Mouse (Mus musculus) MEL (cell line): ENCODE data around the gene Cenpt. TPM values are rescaled to one million over a fixed set of nuclear protein-coding genes. Genes with fewer than 3 reads are reported as not detected.
A peak's percentile ranks its signal among the peaks of the same experiment; 100 is the strongest.

Experiments
- DNase-seq: peaks from one replicate; pipeline ENCODE4 v3.0.0; 2011; ENCODE audit warnings: low read depth, low spot score
- H3K27ac ChIP-seq: 2 replicates; pipeline ENCODE4 v1.5.1; 2012; ENCODE audit warnings: low read depth, mild to moderate bottlenecking, control low read depth, low read length, moderate library complexity; ENCODE audit not compliant: control insufficient read depth
- H3K27me3 ChIP-seq, 2 experiments: fragments of 150-350 bp in 1 of 2; sonication (generic) in 1 of 2; 2 replicates each; pipeline ENCODE4 v1.6.1; 2012; ENCODE audit warnings: low read length in 2 of 2, mild to moderate bottlenecking in 2 of 2, improper control_type of control experiment in 1 of 2, moderate library complexity in 1 of 2; ENCODE audit not compliant: insufficient read depth in 2 of 2, control insufficient read depth in 1 of 2
- H3K36me3 ChIP-seq, 2 experiments: 2 replicates each; pipeline ENCODE4 v1.6.1; 2012 to 2014; ENCODE audit warnings: low read length in 2 of 2, improper control_type of control experiment in 1 of 2, inconsistent platforms in 1 of 2, mild to moderate bottlenecking in 1 of 2; ENCODE audit not compliant: insufficient read depth in 2 of 2, control insufficient read depth in 1 of 2
- H3K4me1 ChIP-seq, 2 experiments: fragments of 150-350 bp in 1 of 2; sonication (generic) in 1 of 2; 2 replicates each; pipeline ENCODE4 v1.6.1; 2012; ENCODE audit warnings: low read length in 2 of 2, improper control_type of control experiment in 1 of 2, mild to moderate bottlenecking in 1 of 2; ENCODE audit not compliant: insufficient read depth in 2 of 2, control insufficient read depth in 1 of 2
- H3K4me3 ChIP-seq, 2 experiments: fragments of 150-350 bp in 1 of 2; sonication (generic) in 1 of 2; 2 replicates each; pipeline ENCODE4 v1.5.1; 2012; ENCODE audit warnings: low read depth in 2 of 2, low read length in 2 of 2, mild to moderate bottlenecking in 2 of 2, moderate library complexity in 2 of 2, control low read depth in 1 of 2, improper control_type of control experiment in 1 of 2; ENCODE audit not compliant: control insufficient read depth in 1 of 2, insufficient read depth in 1 of 2
- H3K79me2 ChIP-seq: 2 replicates; pipeline ENCODE4 v1.6.1; 2012; ENCODE audit warnings: mild to moderate bottlenecking, low read length, moderate library complexity; ENCODE audit not compliant: control insufficient read depth, poor library complexity, insufficient read depth
- H3K9ac ChIP-seq: 2 replicates; pipeline ENCODE4 v1.6.1; 2012; ENCODE audit warnings: low read depth, mild to moderate bottlenecking, control low read depth, low read length, moderate library complexity; ENCODE audit not compliant: control insufficient read depth, poor library complexity, severe bottlenecking
- H3K9me3 ChIP-seq: fragments of 150-350 bp; sonication (generic); replicated peaks from 2 replicates; pipeline ENCODE4 v1.6.1; 2012; ENCODE audit warnings: mild to moderate bottlenecking, low read length, improper control_type of control experiment, moderate library complexity; ENCODE audit not compliant: insufficient read depth
- BHLHE40 ChIP-seq: IDR thresholded peaks from 2 replicates; pipeline ENCODE4 v1.6.1; 2012; ENCODE audit warnings: low read depth, mild to moderate bottlenecking, inconsistent platforms, low read length, improper control_type of control experiment, borderline replicate concordance
- CHD1 ChIP-seq: IDR thresholded peaks from 2 replicates; pipeline ENCODE4 v1.6.1; 2012; ENCODE audit warnings: low read depth, mild to moderate bottlenecking, inconsistent platforms, low read length, improper control_type of control experiment
- CHD2 ChIP-seq: IDR thresholded peaks from 2 replicates; pipeline ENCODE4 v1.6.1; 2011; ENCODE audit warnings: low read length, improper control_type of control experiment
- CTCF ChIP-seq, 3 experiments: IDR thresholded peaks in 2 of 3; conservative IDR thresholded peaks in 1 of 3; 2 replicates each; pipeline ENCODE4 v1.5.1; 2011 to 2012; ENCODE audit warnings: low read length in 3 of 3, low read depth in 2 of 3, mild to moderate bottlenecking in 2 of 3, improper control_type of control experiment in 1 of 3, inconsistent platforms in 1 of 3, mixed read lengths in 1 of 3, moderate library complexity in 1 of 3; ENCODE audit not compliant: control insufficient read depth in 1 of 3, insufficient read depth in 1 of 3, poor library complexity in 1 of 3, severe bottlenecking in 1 of 3
- E2F4 ChIP-seq: IDR thresholded peaks from 2 replicates; pipeline ENCODE4 v1.6.1; 2011; ENCODE audit warnings: low read depth, low read length, improper control_type of control experiment, borderline replicate concordance
- ELF1 ChIP-seq: IDR thresholded peaks from 2 replicates; pipeline ENCODE4 v1.6.1; 2014; ENCODE audit warnings: low read depth, mild to moderate bottlenecking, inconsistent platforms, low read length, improper control_type of control experiment, moderate library complexity
- EP300 ChIP-seq, 2 experiments: IDR thresholded peaks; 2 replicates each; pipeline ENCODE4 v1.6.1; 2011; ENCODE audit warnings: improper control_type of control experiment in 2 of 2, low read length in 2 of 2, low read depth in 1 of 2, mild to moderate bottlenecking in 1 of 2
- ETS1 ChIP-seq: IDR thresholded peaks from 2 replicates; pipeline ENCODE4 v1.6.1; 2012; ENCODE audit warnings: low read depth, mild to moderate bottlenecking, inconsistent platforms, low read length, improper control_type of control experiment, moderate library complexity
- GABPA ChIP-seq: IDR thresholded peaks from 2 replicates; pipeline ENCODE4 v1.6.1; 2012; ENCODE audit warnings: low read depth, mild to moderate bottlenecking, inconsistent platforms, low read length, improper control_type of control experiment, moderate library complexity
- GATA1 ChIP-seq: IDR thresholded peaks from 2 replicates; pipeline ENCODE4 v1.6.1; 2011; ENCODE audit warnings: low read depth, low read length, improper control_type of control experiment
- HCFC1 ChIP-seq: IDR thresholded peaks from 2 replicates; pipeline ENCODE4 v1.6.1; 2012; ENCODE audit warnings: low read depth, mild to moderate bottlenecking, inconsistent platforms, low read length, improper control_type of control experiment, moderate library complexity
- JUND ChIP-seq: IDR thresholded peaks from 2 replicates; pipeline ENCODE4 v1.6.1; 2011; ENCODE audit warnings: low read depth, mild to moderate bottlenecking, improper control_type of control experiment, low read length
- KAT2A ChIP-seq: conservative IDR thresholded peaks from 2 replicates; pipeline ENCODE4 v1.6.1; 2012; ENCODE audit warnings: low read depth, low read length, improper control_type of control experiment, inconsistent platforms
- MAFK ChIP-seq: IDR thresholded peaks from 2 replicates; pipeline ENCODE4 v1.6.1; 2011; ENCODE audit warnings: low read depth, mild to moderate bottlenecking, low read length, improper control_type of control experiment, borderline replicate concordance
- MAX ChIP-seq: IDR thresholded peaks from 2 replicates; pipeline ENCODE4 v1.6.1; 2011; ENCODE audit warnings: low read length, improper control_type of control experiment
- MAZ ChIP-seq: IDR thresholded peaks from 2 replicates; pipeline ENCODE4 v1.6.1; 2012; ENCODE audit warnings: low read depth, mild to moderate bottlenecking, inconsistent platforms, low read length, improper control_type of control experiment
- MEF2A ChIP-seq: IDR thresholded peaks from 2 replicates; pipeline ENCODE4 v1.6.1; 2014; ENCODE audit warnings: low read depth, mild to moderate bottlenecking, inconsistent platforms, low read length, improper control_type of control experiment; ENCODE audit not compliant: poor library complexity, insufficient replicate concordance, severe bottlenecking; ENCODE audit errors: extremely low read depth
- MXI1 ChIP-seq: IDR thresholded peaks from 2 replicates; pipeline ENCODE4 v1.6.1; 2011; ENCODE audit warnings: mild to moderate bottlenecking, low read depth, low read length, improper control_type of control experiment
- MYB ChIP-seq: IDR thresholded peaks from 2 replicates; pipeline ENCODE4 v1.6.1; 2011; ENCODE audit warnings: mild to moderate bottlenecking, low read depth, low read length, improper control_type of control experiment
- MYC ChIP-seq: IDR thresholded peaks from 2 replicates; pipeline ENCODE4 v1.6.1; 2011; ENCODE audit warnings: low read depth, mild to moderate bottlenecking, low read length, improper control_type of control experiment, moderate library complexity
- NELFE ChIP-seq: IDR thresholded peaks from 2 replicates; pipeline ENCODE4 v1.6.1; 2011; ENCODE audit warnings: low read depth, low read length, improper control_type of control experiment
- NRF1 ChIP-seq: IDR thresholded peaks from 2 replicates; pipeline ENCODE4 v1.6.1; 2014; ENCODE audit warnings: low read depth, mild to moderate bottlenecking, inconsistent platforms, low read length, improper control_type of control experiment, moderate library complexity; ENCODE audit not compliant: poor library complexity, insufficient read depth, severe bottlenecking
- POLR2A ChIP-seq, 2 experiments: IDR thresholded peaks; 2 replicates each; pipeline ENCODE4 v1.6.1; 2011 to 2012; ENCODE audit warnings: low read length in 2 of 2, mild to moderate bottlenecking in 2 of 2, control low read depth in 1 of 2, improper control_type of control experiment in 1 of 2, low read depth in 1 of 2, moderate library complexity in 1 of 2; ENCODE audit not compliant: control insufficient read depth in 1 of 2, insufficient read depth in 1 of 2, poor library complexity in 1 of 2
- POLR2AphosphoS2 ChIP-seq: IDR thresholded peaks from 2 replicates; pipeline ENCODE4 v1.6.1; 2011; ENCODE audit warnings: low read length, improper control_type of control experiment
- POLR2AphosphoS5 ChIP-seq: IDR thresholded peaks from 2 replicates; pipeline ENCODE4 v1.6.1; 2012; ENCODE audit warnings: low read depth, borderline replicate concordance, mild to moderate bottlenecking, inconsistent platforms, low read length, moderate library complexity, mixed read lengths
- RAD21 ChIP-seq: IDR thresholded peaks from 2 replicates; pipeline ENCODE4 v1.6.1; 2011; ENCODE audit warnings: mild to moderate bottlenecking, low read depth, low read length, improper control_type of control experiment
- RCOR1 ChIP-seq: IDR thresholded peaks from 2 replicates; pipeline ENCODE4 v1.6.1; 2012; ENCODE audit warnings: low read depth, mild to moderate bottlenecking, inconsistent platforms, low read length, improper control_type of control experiment
- SMC3 ChIP-seq: IDR thresholded peaks from 2 replicates; pipeline ENCODE4 v1.6.1; 2011; ENCODE audit warnings: low read depth, low read length, improper control_type of control experiment
- TAL1 ChIP-seq: IDR thresholded peaks from 2 replicates; pipeline ENCODE4 v1.6.1; 2012; ENCODE audit warnings: mild to moderate bottlenecking, inconsistent platforms, low read length, moderate library complexity, mixed read lengths
- TBP ChIP-seq: IDR thresholded peaks from 2 replicates; pipeline ENCODE4 v1.8.0; 2011; ENCODE audit warnings: low read depth, low read length, improper control_type of control experiment
- TCF12 ChIP-seq: IDR thresholded peaks from 2 replicates; pipeline ENCODE4 v1.6.1; 2014; ENCODE audit warnings: low read depth, mild to moderate bottlenecking, inconsistent platforms, low read length, improper control_type of control experiment, moderate library complexity
- UBTF ChIP-seq: IDR thresholded peaks from 2 replicates; pipeline ENCODE4 v1.6.1; 2012; ENCODE audit warnings: low read depth, mild to moderate bottlenecking, inconsistent platforms, low read length, improper control_type of control experiment, moderate library complexity, borderline replicate concordance; ENCODE audit not compliant: insufficient read depth
- USF1 ChIP-seq: IDR thresholded peaks from 2 replicates; pipeline ENCODE4 v1.6.1; 2014; ENCODE audit warnings: low read depth, mild to moderate bottlenecking, inconsistent platforms, low read length, improper control_type of control experiment, moderate library complexity
- USF2 ChIP-seq, 2 experiments: IDR thresholded peaks; 2 replicates each; pipeline ENCODE4 v1.6.1; 2011 to 2012; ENCODE audit warnings: improper control_type of control experiment in 2 of 2, low read length in 2 of 2, borderline replicate concordance in 1 of 2, inconsistent platforms in 1 of 2, low read depth in 1 of 2, mild to moderate bottlenecking in 1 of 2; ENCODE audit not compliant: insufficient read depth in 1 of 2
- ZC3H11A ChIP-seq: IDR thresholded peaks from 2 replicates; pipeline ENCODE4 v1.6.1; 2012; ENCODE audit warnings: low read depth, mild to moderate bottlenecking, inconsistent platforms, low read length, improper control_type of control experiment
- ZKSCAN1 ChIP-seq: IDR thresholded peaks from 2 replicates; pipeline ENCODE4 v1.6.1; 2012; ENCODE audit warnings: low read depth, mild to moderate bottlenecking, inconsistent platforms, low read length, improper control_type of control experiment, moderate library complexity
- ZMIZ1 ChIP-seq: IDR thresholded peaks from 2 replicates; pipeline ENCODE4 v1.6.1; 2012; ENCODE audit warnings: low read depth, mild to moderate bottlenecking, inconsistent platforms, low read length, improper control_type of control experiment, moderate library complexity
- ZNF384 ChIP-seq: IDR thresholded peaks from 2 replicates; pipeline ENCODE4 v1.6.1; 2012; ENCODE audit warnings: low read depth, mild to moderate bottlenecking, inconsistent platforms, low read length, improper control_type of control experiment
- polyA plus RNA-seq, 2 experiments: library from polyadenylated mRNA; stranded (reverse) in 1 of 2; unstranded in 1 of 2; fragments of >175 nt in 1 of 2; fragments of >200 nt in 1 of 2; gene quantifications; 2 replicates each; pipeline versions ENCODE4 v1.2.1 to v1.2.4; 2012; ENCODE audit warnings: low replicate concordance in 2 of 2, low read depth in 1 of 2; ENCODE audit not compliant: insufficient read length in 2 of 2, insufficient read depth in 1 of 2, missing spikeins in 1 of 2
- total RNA-seq: library from RNA; depleted of rRNA; stranded (reverse); fragments of 300-350 nt; gene quantifications from 2 replicates; pipeline ENCODE4 v1.2.3, GENCODE M21; 2012

Gene Cenpt
- total and polyA plus RNA-seq, 3 experiments: 14.2 to 26.5 TPM; not detected in 1

DNA sequence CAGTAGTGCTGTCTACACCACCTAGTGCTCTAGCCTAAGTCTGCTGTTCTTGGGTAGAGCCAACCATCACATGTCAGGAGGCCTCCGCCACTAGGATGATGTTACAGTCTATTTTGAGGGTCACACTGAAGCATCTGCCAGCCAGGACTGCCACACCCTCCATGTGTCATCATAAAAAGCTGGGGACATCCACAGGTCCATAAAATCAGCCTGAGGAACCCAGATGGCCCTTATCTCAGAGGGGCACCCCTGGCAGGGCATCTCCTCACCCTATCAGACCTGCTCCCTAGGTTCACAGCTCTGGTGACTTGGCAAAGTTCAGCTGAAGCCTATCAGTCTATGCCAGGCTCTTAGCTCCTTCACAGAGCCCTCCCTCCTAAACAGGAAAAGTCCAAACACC is 32.2 kb downstream of the Cenpt start:
- H3K4me3 ChIP-seq: no peak overlapping the region
- DNase-seq: peak; percentile 76
- no peak overlapping the region for H3K9ac ChIP-seq
- H3K27ac ChIP-seq: no peak overlapping the region
- no peaks in the 10 kb centered on the region for H3K27me3 ChIP-seq
- peaks cover 13 to 24% of the 10 kb centered on the region in 2 experiments for H3K4me1 ChIP-seq
- H3K36me3 ChIP-seq: peaks cover under 1 to 20% of the 10 kb centered on the region in 2 experiments
- H3K79me2 ChIP-seq: peaks cover 7% of the 10 kb centered on the region; the same call in 1 of the 2 replicates
- no peaks in the 10 kb centered on the region for H3K9me3 ChIP-seq
- TF ChIP-seq MAFK (peak; percentile 6; the same call in 1 of the 2 replicates), POLR2A (IDR thresholded peaks at IDR 0.05; ENCODE audit: control insufficient read depth in 1 of 2, insufficient read depth in 1 of 2, low read depth in 1 of 2, low read length in 2 of 2, poor library complexity in 1 of 2) (no peak), TAL1 (peak; percentile 95), JUND (no peak), CHD2 (no peak), ZNF384 (no peak), SMC3 (no peak), POLR2AphosphoS5 (no peak), CTCF (IDR thresholded peaks at IDR 0.05 in 2 of 3, conservative IDR thresholded peaks at IDR 0.05 in 1 of 3; ENCODE audit: control insufficient read depth in 1 of 3, insufficient read depth in 1 of 3, low read depth in 2 of 3, low read length in 3 of 3, poor library complexity in 1 of 3, severe bottlenecking in 1 of 3) (no peak), ZMIZ1 (no peak), ETS1 (peak; percentile 96), MAZ (no peak), USF2 (IDR thresholded peaks at IDR 0.05; ENCODE audit: borderline replicate concordance in 1 of 2, insufficient read depth in 1 of 2, low read depth in 1 of 2, low read length in 2 of 2) (no peak), HCFC1 (no peak), POLR2AphosphoS2 (no peak), EP300 (IDR thresholded peaks at IDR 0.05; ENCODE audit: low read depth in 1 of 2, low read length in 2 of 2) (peak; percentile 77 to 91), UBTF (no peak), MEF2A (no peak), MYC (no peak), ZC3H11A (no peak), ELF1 (no peak), MAX (0 out of 2 replicates have a peak, but pooled peaks have one; percentile 39), MYB (no peak), RCOR1 (peak; percentile 57), RAD21 (no peak), NRF1 (no peak), KAT2A (no peak), NELFE (no peak), TBP (no peak), TCF12 (peak; percentile 94), CHD1 (no peak), GATA1 (peak; percentile 89), GABPA (no peak), MXI1 (peak; percentile 55; the same call in 1 of the 2 replicates), USF1 (no peak), BHLHE40 (peak; percentile 67; the same call in 1 of the 2 replicates), E2F4 (no peak), ZKSCAN1 (no peak)
